Mouse (Mus musculus): ENCODE data around the gene Gm17535. TPM values are rescaled to one million over a fixed set of nuclear protein-coding genes. Genes with fewer than 3 reads are reported as not detected.
"Not testable (repeated sequence)": the region's sequence is repeated elsewhere in the genome, so short reads cannot be mapped to it uniquely, and the experiment has no call there.

Gm17535 gene
- polyA plus RNA-seq (2016; fragmentation: Nextera tagmentation; extraction: Ambion mirVana) = not detected in 2 replicates

- H3K4me3 ChIP-seq; H3K27ac ChIP-seq; H3K27me3 ChIP-seq (ENCODE audit: insufficient read depth, poor library complexity, severe bottlenecking); H3K4me1 ChIP-seq; H3K36me3 ChIP-seq; DNase-seq (ENCODE audit: low spot score); H3K9me3 ChIP-seq: not testable (repeated sequence)
- 60% methylated on average over 1 of the region's 8 CpGs for WGBS
Measured at GRCm38 (mm10) chr9:3034299-3034698, at the start of gene Gm17535. Gm17535 (plus strand) TSS chr9:3034599.

DNA sequence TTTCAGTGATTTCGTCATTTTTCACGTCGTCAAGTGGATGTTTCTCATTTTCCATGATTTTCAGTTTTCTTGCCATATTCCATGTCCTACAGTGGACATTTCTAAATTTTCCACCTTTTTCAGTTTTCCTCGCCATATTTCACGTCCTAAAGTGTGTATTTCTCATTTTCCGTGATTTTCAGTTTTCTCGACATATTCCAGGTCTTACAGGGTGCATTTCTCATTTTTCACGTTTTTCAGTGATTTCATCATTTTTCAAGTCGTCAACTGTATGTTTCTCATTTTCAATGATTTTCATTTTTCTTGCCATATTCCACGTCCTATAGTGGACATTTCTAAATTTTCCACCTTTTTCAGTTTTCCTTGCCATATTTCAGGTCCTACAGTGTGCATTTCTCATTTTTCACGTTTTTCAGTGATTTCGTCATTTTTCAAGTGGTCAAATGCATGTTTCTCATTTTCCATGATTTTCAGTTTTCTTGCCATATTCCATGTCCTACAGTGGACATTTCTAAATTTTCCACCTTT, 33.9 kb upstream of the Gm17535 start, which contains the start of gene Gm10722:
Gm10722 (plus strand) TSS at position 478 of the 528 bp plus-strand sequence.
- H3K27ac ChIP-seq; H3K36me3 ChIP-seq; H3K4me3 ChIP-seq; H3K9me3 ChIP-seq; H3K27me3 ChIP-seq (ENCODE audit: insufficient read depth, poor library complexity, severe bottlenecking); H3K4me1 ChIP-seq: not testable (repeated sequence)
- 67% methylated on average over 12 of the region's 12 CpGs for WGBS
- peak; percentile 75 for DNase-seq (ENCODE audit: low spot score)

GRCm38 (mm10) chr9:3001006-3001405, 33.4 kb upstream of the Gm17535 start:
- WGBS = 60% methylated on average over 8 of the region's 8 CpGs
- not testable (repeated sequence) for H3K4me1 ChIP-seq

DNA sequence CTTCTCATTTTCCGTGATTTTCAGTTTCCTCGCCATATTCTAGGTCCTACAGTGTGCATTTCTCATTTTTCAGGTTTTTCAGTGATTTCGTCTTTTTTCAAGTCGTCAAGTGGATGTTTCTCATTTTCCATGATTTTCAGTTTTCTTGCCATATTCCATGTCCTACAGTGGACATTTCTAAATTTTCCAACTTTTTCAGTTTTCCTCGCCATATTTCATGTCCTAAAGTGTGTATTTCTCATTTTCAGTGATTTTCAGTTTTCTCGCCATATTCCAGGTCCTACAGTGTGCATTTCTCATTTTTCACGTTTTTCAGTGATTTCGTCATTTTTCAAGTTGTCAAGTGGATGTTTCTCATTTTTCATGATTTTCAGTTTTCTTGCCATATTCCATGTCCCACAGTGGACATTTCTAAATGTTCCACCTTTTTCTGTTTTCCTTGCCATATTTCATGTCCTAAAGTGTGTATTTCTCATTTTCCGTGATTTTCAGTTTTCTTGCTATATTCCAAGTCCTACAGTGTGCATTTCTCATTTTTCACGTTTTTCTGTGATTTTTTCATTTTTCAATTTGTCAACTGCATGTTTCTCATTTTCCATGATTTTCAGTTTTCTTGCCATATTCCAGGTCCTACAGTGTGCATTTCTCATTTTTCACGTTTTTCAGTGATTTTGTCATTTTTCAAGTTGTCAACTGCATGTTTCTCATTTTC, 32.3 kb upstream of the Gm17535 start:
- 62% methylated on average over 9 of the region's 11 CpGs for WGBS
- not testable (repeated sequence) for H3K4me3 ChIP-seq; H3K27me3 ChIP-seq (ENCODE audit: insufficient read depth, poor library complexity, severe bottlenecking); H3K36me3 ChIP-seq; H3K27ac ChIP-seq; H3K9me3 ChIP-seq; H3K4me1 ChIP-seq
- DNase-seq (ENCODE audit: low spot score) = peak; percentile 90

More at GRCm38 (mm10) chr9:3001006-3001405, 33.4 kb upstream of the Gm17535 start:
- H3K9me3 ChIP-seq; H3K36me3 ChIP-seq; H3K27me3 ChIP-seq (ENCODE audit: insufficient read depth, poor library complexity, severe bottlenecking); H3K27ac ChIP-seq; H3K4me3 ChIP-seq; DNase-seq (ENCODE audit: low spot score): not testable (repeated sequence)

DNA sequence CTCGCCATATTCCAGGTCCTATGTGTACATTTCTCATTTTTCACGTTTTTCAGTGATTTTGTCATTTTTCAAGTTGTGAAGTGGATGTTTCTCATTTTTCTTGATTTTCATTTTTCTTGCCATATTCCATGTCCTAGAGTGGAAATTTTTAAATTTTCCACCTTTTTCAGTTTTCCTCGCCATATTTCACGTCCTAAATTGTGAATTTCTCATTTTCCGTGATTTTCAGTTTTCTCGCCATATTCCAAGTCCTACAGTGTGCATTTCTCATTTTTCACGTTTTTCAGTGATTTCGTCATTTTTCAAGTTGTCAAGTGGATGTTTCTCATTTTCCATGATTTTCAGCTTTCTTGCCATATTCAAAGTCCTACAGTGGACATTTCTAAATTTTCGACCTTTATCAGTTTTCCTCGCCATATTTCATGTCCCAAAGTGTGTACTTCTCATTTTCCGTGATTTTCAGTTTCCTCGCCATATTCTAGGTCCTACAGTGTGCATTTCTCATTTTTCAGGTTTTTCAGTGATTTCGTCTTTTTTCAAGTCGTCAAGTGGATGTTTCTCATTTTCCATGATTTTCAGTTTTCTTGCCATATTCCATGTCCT, 31.5 kb upstream of the Gm17535 start, which contains the start of gene Gm11168:
Gm11168 (plus strand) TSS at position 553 of the 603 bp plus-strand sequence.
- not testable (repeated sequence) for DNase-seq (ENCODE audit: low spot score); H3K4me3 ChIP-seq; H3K4me1 ChIP-seq; H3K9me3 ChIP-seq; H3K27me3 ChIP-seq (ENCODE audit: insufficient read depth, poor library complexity, severe bottlenecking); H3K27ac ChIP-seq; H3K36me3 ChIP-seq
- 66% methylated on average over 6 of the region's 14 CpGs for WGBS

GRCm38 (mm10) chr9:3006179-3006578, 28.2 kb upstream of the Gm17535 start:
- not testable (repeated sequence) for H3K27ac ChIP-seq; H3K27me3 ChIP-seq (ENCODE audit: insufficient read depth, poor library complexity, severe bottlenecking); H3K36me3 ChIP-seq; H3K4me3 ChIP-seq; H3K4me1 ChIP-seq; H3K9me3 ChIP-seq; DNase-seq (ENCODE audit: low spot score)
- WGBS = 80% methylated on average over 1 of the region's 5 CpGs

DNA sequence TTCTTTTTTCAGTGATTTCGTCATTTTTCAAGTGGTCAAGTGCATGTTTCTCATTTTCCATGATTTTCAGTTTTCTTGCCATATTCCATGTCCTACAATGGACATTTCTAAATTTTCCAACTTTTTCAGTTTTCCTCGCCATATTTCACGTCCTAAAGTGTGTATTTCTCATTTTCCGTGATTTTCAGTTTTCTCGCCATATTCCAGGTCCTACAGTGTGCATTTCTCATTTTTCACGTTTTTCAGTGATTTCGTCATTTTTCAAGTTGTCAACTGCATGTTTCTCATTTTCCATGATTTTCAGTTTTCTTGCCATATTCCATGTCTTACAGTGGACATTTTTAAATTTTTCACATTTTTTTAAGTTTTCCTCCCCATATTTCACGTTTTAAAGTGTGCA, 27.8 kb upstream of the Gm17535 start:
- 69% methylated on average over 8 of the region's 8 CpGs for WGBS
- DNase-seq (ENCODE audit: low spot score); H3K27me3 ChIP-seq (ENCODE audit: insufficient read depth, poor library complexity, severe bottlenecking); H3K4me3 ChIP-seq; H3K36me3 ChIP-seq; H3K9me3 ChIP-seq; H3K4me1 ChIP-seq; H3K27ac ChIP-seq: not testable (repeated sequence)

GRCm38 (mm10) chr9:3007272-3007671, 27.1 kb upstream of the Gm17535 start:
- H3K9me3 ChIP-seq; H3K4me3 ChIP-seq; H3K4me1 ChIP-seq; H3K27ac ChIP-seq; H3K36me3 ChIP-seq; H3K27me3 ChIP-seq (ENCODE audit: insufficient read depth, poor library complexity, severe bottlenecking): not testable (repeated sequence)
- WGBS = 71% methylated on average over 8 of the region's 9 CpGs
- peak; percentile 75 for DNase-seq (ENCODE audit: low spot score)

- H3K36me3 ChIP-seq; DNase-seq (ENCODE audit: low spot score); H3K4me3 ChIP-seq; H3K4me1 ChIP-seq; H3K27ac ChIP-seq; H3K27me3 ChIP-seq (ENCODE audit: insufficient read depth, poor library complexity, severe bottlenecking); H3K9me3 ChIP-seq: not testable (repeated sequence)
- no CpG with 5 or more reads among the region's 5 CpGs for WGBS
Measured at GRCm38 (mm10) chr9:3009331-3009730, 25.1 kb upstream of the Gm17535 start.

- 74% methylated on average over 3 of the region's 7 CpGs for WGBS
- H3K27ac ChIP-seq; H3K4me1 ChIP-seq; DNase-seq (ENCODE audit: low spot score); H3K27me3 ChIP-seq (ENCODE audit: insufficient read depth, poor library complexity, severe bottlenecking); H3K9me3 ChIP-seq; H3K36me3 ChIP-seq; H3K4me3 ChIP-seq: not testable (repeated sequence)
Measured at GRCm38 (mm10) chr9:3012054-3012621, 22.3 kb upstream of the Gm17535 start.

DNA sequence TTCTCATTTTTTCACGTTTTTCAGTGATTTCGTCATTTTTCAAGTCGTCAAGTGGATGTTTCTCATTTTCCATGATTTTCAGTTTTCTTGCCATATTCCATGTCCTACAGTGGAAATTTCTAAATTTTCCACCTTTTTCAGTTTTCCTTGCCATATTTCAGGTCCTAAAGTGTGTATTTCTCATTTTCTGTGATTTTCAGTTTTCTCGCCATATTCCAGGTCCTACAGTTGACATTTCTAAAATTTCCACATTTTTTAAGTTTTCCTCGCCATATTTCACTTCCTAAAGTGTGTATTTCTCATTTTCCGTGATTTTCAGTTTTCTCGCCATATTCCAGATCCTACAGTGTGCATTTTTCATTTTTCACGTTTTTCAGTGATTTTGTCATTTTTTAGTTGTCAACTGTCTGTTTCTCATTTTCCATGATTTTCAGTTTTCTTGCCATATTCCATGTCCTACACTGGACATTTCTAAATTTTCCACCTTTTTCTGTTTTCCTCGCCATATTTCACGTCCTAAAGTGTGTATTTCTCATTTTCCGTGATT, 21.6 kb upstream of the Gm17535 start, which contains the start of gene Gm10721:
Gm10721 (plus strand) TSS at position 408 of the 547 bp plus-strand sequence.
- DNase-seq (ENCODE audit: low spot score); H3K9me3 ChIP-seq; H3K4me3 ChIP-seq; H3K27ac ChIP-seq; H3K36me3 ChIP-seq; H3K4me1 ChIP-seq; H3K27me3 ChIP-seq (ENCODE audit: insufficient read depth, poor library complexity, severe bottlenecking): not testable (repeated sequence)
- no CpG with 5 or more reads among the region's 11 CpGs for WGBS

GRCm38 (mm10) chr9:3015354-3015753, 19.0 kb upstream of the Gm17535 start, which contains the start of gene Gm10720:
Gm10720 (plus strand) TSS chr9:3015654.
- WGBS = 68% methylated on average over 5 of the region's 9 CpGs
- not testable (repeated sequence) for H3K9me3 ChIP-seq; H3K4me3 ChIP-seq; H3K36me3 ChIP-seq; H3K4me1 ChIP-seq; H3K27ac ChIP-seq; H3K27me3 ChIP-seq (ENCODE audit: insufficient read depth, poor library complexity, severe bottlenecking); DNase-seq (ENCODE audit: low spot score)

DNA sequence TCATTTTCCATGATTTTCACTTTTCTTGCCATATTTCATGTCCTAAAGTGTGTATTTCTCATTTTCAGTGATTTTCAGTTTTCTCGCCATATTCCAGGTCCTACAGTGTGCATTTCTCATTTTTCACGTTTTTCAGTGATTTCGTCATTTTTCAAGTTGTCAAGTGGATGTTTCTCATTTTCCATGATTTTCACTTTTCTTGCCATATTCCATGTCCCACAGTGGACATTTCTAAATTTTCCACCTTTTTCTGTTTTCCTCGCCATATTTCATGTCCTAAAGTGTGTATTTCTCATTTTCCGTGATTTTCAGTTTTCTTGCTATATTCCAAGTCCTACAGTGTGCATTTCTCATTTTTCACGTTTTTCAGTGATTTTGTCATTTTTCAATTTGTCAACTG, 18.5 kb upstream of the Gm17535 start:
- DNase-seq (ENCODE audit: low spot score); H3K27ac ChIP-seq; H3K4me3 ChIP-seq; H3K27me3 ChIP-seq (ENCODE audit: insufficient read depth, poor library complexity, severe bottlenecking); H3K36me3 ChIP-seq; H3K4me1 ChIP-seq; H3K9me3 ChIP-seq: not testable (repeated sequence)
- 71% methylated on average over 6 of the region's 6 CpGs for WGBS

Data from heart, embryonic 10.5 days (tissue).